Mouse (Mus musculus) yolk sac, embryonic 10.5 days (tissue): ENCODE data around the gene Mrpl38.

ENCODE experiments used
- DNase-seq: peaks from one replicate; pipeline ENCODE4 v3.0.0-alpha.2; 2017; ENCODE audit warnings: low spot score

Gene Mrpl38

DNA sequence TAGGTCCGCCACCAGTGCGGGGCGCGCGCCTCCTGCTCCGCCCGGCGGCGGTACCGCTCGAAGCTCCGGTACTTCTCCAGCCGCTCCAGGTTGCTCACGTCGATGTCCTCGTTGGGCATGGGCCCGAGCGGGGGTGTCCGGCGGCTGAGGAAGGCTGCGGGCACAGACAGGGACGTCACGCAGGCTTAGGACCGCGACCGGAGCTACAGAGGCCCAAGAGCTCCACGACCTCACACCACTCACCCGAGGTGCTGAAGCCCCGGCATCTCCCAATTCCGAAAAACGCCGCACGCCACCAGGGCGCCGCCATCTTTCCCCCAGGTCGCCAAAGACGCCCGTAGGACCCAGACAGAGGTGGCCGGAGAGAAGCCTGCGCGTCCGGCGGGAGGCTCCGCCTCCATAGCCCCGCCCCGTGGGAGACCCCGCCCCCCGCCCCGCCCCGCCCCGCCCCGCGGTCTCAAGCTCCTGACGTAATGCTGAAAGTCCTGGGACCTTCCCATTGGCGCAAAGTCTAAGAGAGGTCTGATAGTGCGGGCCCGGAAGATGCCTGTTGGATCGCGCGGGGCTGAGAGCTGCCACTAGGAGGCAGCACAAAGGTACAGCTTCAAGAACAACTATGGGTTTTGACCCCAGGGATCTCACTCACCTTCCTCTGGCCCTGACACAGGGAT is at the start of gene Mrpl38:
Mrpl38 (minus strand) TSS at position 401 of the 671 bp plus-strand sequence.
- peak; percentile 97 for DNase-seq

DNA sequence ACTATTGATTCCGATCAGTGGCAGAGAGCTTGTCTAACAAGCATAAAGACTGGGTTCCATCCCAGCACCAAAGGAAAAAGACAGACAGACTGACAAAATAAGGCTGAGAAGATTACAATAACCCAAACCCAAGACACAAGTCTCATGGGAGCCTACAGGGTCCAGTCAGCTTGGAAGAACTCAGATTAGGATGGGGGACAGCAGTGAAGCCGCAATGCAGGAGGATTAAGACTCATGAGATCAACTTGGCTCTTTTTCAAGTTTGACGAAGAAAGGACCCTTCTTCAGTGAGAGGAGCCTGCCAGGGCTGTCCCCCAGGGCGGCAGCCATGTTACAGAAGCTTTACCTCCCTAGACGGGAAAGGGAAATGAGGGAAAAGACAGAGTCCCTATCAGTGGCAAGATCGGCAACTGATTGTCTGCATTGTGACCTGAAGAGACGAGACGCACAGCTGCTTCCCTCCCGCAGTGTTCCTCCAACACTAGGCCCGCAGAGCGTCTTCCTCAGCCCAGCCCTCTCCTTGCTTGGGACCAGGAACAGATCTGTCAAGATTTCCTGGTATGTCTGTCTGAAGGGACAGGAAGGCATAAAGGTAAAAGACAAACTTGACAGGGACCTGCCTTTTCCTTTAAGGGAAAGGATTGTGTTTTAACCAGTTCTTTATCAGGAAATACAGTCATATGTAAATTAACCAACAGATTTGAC is 48.7 kb upstream of the Mrpl38 start:
- no peak for DNase-seq

DNA sequence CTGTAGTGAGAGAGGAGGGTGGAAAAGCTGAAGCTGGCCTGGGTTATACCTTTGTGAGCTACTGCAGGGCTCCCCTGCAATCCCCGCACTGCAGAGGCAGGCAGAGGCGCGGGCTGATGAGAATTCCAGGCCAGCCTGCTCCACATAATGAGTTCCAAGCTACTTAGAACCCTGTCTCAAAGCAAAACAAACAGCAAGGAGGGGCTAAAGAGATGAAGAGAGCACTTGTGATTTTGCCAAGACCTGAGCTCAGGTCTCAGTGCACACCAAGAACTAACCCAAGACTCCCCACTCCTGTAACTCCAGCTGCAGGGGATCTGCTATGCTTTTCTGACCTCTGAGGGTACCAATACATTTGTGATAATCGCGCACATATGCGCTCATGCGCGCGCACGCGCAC is 47.7 kb upstream of the Mrpl38 start:
- no peak for DNase-seq

DNA sequence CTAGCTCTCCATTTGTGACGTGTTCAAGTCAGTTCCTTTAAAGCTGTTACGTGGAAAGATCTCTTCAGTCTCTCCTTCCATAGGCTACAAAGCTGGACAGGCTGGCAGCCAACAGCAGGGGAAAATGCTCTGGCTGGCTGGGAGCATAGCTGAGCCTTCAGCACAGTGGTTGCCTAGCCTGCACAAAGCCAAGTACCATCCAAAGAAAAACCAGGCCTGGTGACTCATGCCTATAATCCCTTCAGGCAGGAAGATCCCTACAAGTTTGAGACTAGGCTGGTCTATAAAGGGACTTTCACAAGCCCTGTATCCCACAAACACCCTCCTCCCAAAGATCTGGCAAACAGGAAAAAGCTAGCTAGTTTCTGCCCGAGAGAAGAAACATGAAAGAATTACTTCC is 47.2 kb upstream of the Mrpl38 start:
- no peak for DNase-seq

DNA sequence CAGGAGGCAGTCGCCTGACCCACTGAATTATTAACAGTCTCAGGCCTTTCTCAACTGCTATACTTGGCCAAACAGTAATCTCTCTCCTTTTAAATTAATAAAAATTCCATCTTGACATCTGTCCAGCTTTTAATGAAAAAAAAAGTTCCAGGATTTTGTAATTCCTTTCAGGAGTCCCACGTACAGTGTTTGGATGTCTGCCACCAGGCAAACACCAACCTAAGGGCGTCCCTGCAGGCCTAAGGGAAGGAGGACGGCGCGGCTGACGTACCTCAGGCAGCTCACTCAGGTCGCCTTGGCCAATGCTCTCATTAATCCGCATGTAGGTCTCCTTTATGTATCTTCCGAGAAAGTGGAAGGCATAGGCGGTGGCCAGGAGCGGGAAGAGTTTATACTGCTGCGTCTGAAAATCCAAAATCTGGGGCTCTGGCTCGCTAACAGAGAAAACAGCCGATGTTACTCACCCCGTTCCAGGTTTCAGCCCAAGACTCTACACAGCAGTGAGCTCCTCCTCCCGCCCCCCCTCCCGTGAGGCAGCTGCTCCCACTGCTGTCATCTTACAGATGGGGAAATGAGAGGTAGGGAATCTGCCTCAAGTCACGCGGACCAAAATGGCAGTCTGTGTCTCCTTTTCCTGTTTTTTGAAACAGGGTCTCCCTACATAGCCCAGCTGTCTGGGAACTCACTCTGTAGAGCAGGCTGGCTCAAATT is 39.9 kb upstream of the Mrpl38 start:
- no peak for DNase-seq

GRCm38 (mm10) chr11:116176010-116176409 is 37.3 kb upstream of the Mrpl38 start:
- no peak for DNase-seq

DNA sequence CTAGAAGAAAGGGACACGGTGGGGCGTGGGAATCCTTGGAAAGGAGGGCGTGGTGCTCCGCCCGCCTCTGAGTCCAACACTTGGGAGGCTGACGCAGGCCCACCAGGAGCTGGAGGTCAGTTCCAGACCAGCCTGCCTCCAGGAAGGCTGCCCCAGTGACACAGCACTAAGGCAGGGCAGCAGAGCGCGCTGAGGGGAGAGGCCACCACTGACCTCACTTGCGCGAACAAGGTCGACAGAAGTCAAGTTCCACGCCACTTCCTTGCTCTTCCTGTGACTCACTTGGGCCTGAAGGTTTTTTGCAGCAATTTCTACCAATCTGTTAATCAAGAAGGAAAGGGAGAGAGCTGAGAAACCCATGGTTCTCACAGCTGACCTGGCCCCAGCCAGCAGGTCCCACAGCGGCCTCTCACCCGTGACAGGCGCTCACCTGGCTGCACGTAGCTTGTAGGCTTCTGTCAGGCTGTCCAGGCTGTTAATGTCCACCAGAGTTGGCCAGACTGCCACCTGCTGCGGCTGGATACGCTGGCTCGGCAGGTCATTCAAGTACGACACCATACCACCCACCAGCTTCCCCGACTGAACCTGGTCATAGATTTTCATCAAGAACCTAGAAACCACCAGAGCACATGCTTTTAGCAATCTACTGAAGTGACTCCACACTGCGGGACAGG is 36.2 kb upstream of the Mrpl38 start:
- DNase-seq = no peak

- peak; percentile 25 for DNase-seq
Measured at GRCm38 (mm10) chr11:116171959-116172358, 33.3 kb upstream of the Mrpl38 start.

DNA sequence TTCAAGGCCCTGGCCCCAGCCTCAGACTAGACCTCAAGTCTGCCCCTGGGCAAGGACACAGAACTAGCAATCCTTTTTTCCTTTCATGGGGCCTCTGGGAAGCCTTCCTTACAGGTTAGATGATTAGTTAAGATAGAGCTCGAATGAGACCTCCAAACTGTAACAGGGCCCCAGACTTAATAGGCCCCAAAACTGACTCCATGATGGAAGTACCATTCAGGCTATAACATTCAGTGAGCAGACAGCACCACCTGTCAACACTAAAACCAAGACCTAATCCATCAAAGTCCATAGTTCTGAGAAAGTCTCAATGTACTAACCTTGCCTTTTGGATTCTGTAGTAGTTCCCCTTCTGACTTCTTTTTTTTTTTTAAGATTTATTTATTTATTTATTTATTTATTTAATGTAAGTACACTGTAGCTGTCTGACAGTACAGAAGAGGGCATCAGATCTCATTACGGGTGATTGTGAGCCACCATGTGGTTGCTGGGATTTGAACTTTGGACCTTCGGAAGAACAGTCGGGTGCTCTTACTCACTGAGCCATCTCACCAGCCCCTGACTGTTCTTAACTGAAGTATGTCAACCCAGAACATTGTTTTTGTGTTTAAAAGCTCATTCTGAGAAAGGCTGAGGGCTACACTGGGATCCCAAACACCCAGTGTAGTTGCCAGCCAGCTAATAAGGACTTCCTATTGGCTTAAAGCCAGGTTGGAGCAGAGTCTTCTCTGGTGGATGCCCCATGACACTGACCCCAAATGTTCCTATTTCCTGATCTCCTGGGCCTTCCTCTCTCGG is 31.5 kb upstream of the Mrpl38 start:
- no peak for DNase-seq

DNA sequence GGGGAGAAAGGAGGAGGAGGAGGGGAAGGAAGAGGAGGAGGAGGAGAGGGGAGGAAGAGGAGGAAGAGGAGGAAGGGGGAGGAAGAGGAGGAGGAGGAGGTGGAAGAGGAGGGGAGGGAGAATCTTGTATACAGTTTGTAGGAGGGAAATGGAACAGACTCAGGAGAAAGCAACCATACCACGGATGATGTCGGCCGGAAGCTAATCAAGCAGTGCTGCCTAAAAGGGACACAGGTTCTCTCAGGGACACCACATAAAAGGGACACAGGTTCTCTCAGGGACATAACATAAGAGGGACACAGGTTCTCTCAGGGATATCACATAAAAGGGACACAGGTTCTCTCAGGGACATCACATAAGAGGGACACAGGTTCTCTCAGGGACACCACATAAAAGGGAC is 30.5 kb upstream of the Mrpl38 start:
- no peak for DNase-seq

- DNase-seq = peak; percentile 95
Measured at GRCm38 (mm10) chr11:116167884-116168439, 29.3 kb upstream of the Mrpl38 start, which contains the start of gene Fbf1. Fbf1 (minus strand) TSS chr11:116168166.

GRCm38 (mm10) chr11:116167232-116167631 is 28.6 kb upstream of the Mrpl38 start:
- no peak for DNase-seq

- no peak for DNase-seq
Measured at GRCm38 (mm10) chr11:116163002-116163401, 24.3 kb upstream of the Mrpl38 start.

- DNase-seq = no peak
Measured at GRCm38 (mm10) chr11:116162146-116162545, 23.5 kb upstream of the Mrpl38 start.

- DNase-seq = no peak
Measured at GRCm38 (mm10) chr11:116161312-116161711, 22.6 kb upstream of the Mrpl38 start.

DNA sequence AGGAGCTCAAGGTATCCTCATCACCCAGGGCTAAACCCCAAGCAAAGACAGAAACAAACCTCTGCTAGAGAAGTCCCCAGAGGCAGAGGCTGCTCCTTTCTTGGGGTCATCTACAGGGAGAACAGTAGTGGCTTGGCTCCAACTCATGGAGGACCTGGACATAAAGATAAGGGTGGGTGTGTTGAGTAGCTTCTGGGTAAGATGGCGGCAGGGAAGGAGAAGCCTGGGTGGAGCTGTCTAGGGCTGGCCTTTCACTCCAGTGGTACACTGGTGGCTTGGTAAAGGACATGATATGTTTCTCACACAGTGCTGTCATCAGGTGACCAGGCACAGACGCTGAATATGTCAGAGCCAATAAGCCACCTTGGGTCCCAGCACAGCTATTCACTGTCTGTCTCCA is 12.3 kb upstream of the Mrpl38 start:
- DNase-seq = no peak

DNA sequence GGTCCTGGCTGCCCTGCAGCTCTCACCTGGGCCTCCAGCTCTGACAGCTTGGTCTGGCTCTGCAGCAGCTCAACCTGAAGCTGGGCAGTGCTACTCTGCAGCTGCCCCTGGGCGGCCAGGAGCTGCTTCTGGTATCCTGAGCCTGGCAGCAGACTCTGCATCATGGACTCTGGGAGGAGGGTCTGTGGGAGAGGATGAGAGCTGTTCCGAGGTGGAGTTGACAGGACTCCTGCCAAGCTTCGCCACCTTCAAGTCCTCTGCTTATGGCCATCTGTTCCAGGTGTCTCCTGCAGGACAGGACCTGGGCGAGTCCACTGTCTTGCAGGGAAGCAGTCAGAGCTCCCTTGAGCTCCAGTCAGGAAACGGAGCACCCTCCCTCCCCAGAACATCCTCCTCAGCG is 10.7 kb upstream of the Mrpl38 start:
- DNase-seq = no peak

GRCm38 (mm10) chr11:116148761-116149221 is 10.1 kb upstream of the Mrpl38 start:
- no peak for DNase-seq

DNA sequence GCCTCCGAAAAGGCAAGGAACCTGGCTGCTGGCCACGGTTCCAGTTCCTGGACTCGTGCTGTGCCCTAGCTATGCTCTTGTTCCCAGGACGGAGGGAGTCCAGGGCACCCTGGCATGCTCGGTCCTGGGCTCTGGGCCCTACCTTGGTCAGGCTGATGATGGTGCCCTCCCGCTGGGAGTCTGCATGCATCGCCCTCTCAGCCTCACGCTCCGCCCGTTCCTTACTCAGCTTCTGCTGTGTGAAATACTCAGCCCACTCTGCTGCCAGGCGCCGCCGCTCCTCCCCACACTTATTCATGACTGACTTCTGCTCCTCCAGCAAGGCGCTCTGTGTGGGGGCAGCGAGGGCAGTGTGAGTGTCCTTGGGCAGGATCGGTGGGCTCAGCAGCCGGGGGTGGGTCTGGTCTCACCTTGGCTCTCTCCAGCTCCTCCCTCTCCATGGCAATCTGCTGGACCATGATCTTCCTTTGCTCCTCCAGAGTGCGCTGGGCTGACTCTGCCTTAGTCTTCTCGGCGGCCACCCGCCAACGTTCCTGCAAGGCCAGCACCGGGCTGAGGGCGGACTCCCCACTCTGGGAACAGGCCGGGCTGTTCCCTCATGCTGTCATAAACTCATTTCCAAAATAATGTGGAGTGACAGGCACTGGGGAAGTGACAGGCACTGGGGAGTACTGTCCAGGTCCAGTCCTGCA is 7.8 kb upstream of the Mrpl38 start:
- no peak for DNase-seq

DNA sequence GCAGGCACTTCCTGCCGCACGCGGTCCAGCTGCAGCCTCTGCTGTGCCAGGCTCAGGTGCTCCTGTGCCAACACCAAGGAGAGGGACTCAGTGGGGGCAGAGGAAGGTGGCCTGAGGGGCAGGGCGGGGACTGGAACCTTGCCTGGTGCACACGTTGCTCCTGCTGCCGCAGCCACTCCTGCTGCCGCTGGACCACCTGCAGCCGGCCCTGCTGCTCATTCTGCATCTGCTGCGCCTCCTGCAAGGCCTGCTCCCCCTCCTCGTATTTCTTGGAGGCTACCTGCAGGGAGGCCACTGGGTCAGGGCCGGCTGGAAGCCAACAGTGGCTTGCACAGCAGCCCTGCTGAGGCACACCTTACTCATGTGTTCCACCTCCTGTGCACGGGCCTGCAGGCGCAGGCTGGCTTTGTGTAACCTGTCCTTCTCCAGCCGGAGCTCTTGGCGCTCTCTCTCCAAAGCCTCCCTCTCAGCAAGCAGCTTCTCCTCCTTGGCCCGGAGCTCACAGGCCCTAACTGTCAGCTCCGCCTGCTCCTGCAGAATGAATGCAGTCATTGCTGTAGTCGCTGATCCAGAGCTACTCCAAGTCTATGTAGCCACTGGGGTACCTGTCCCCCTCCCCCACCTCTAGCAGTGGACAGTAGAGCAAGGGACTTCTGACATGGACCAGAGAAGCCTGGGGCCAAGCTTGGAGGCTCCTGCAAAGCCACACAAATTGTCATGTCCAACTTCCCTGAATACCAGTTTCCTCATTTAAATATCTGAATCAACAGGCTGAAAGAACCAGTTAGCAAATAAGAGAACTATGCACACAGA is 7.0 kb upstream of the Mrpl38 start:
- no peak for DNase-seq
